Mouse (Mus musculus): ENCODE measurements around the gene Olfr481. TPM values are rescaled to one million over a fixed set of nuclear protein-coding genes. Genes with fewer than 3 reads are reported as not detected.

The Olfr481 gene
- not detected in 2 replicates for polyA plus RNA-seq (2014; fragmentation: Nextera tagmentation; extraction: Ambion mirVana)

DNA sequence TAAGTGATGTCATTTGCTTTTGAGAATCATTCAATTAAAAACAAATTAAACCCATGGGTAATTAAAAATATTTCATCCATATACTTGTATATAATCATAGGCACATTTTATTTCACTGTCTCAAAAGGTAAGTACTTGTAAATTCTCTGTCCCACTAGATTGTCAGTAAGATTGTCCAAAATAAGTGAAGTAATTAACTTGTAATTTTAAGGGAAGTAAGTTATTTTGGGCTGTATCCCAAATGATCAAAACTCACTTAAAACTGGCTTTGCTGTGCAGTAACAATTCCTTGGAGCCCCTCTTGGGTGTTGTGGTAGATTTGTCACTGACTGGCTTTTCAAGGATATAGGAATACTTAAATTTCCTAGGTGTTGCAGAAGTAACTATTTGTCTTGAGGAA, at the start of gene Olfr481:
TSS of gene Olfr481 (plus strand) at position 301 of the 400 bp plus-strand sequence.
- ATAC-seq (ENCODE audit: low FRiP score) (no peak), DNase-seq (ENCODE audit: low spot score) (no peak)
- Histone ChIP-seq H3K4me1 (replicated peaks; ENCODE audit: control insufficient read depth, insufficient read depth, low read length) (no peaks in the 10 kb centered on the region), H3K9me3 (ENCODE audit: control insufficient read depth, low read length) (no peaks in the 10 kb centered on the region), H3K27me3 (ENCODE audit: control insufficient read depth, insufficient read depth, low read length) (no peaks in the 10 kb centered on the region), H3K36me3 (ENCODE audit: control insufficient read depth, insufficient read depth, low read length) (no peaks in the 10 kb centered on the region), H3K4me2 (replicated peaks; ENCODE audit: low read depth, low read length) (no peak within 1 kb of the TSS), H3K27ac (ENCODE audit: low read depth, low read length) (no peak within 1 kb of the TSS), H3K4me3 (ENCODE audit: low read depth, low read length) (no peak within 1 kb of the TSS), H3K9ac (ENCODE audit: low read depth, low read length) (no peak within 1 kb of the TSS)

- Histone ChIP-seq H3K9ac (ENCODE audit: low read depth, low read length) (no peak within 1 kb of the TSS), H3K27ac (ENCODE audit: low read depth, low read length) (no peak within 1 kb of the TSS), H3K4me3 (ENCODE audit: low read depth, low read length) (no peak within 1 kb of the TSS), H3K36me3 (ENCODE audit: control insufficient read depth, insufficient read depth, low read length) (no peaks in the 10 kb centered on the region), H3K9me3 (ENCODE audit: control insufficient read depth, low read length) (no peaks in the 10 kb centered on the region), H3K27me3 (ENCODE audit: control insufficient read depth, insufficient read depth, low read length) (no peaks in the 10 kb centered on the region), H3K4me1 (replicated peaks; ENCODE audit: control insufficient read depth, insufficient read depth, low read length) (no peaks in the 10 kb centered on the region), H3K4me2 (replicated peaks; ENCODE audit: low read depth, low read length) (no peak within 1 kb of the TSS)
- WGBS: 86% methylated on average over 3 of the region's 3 CpGs
- DNase-seq (ENCODE audit: low spot score): no peak
- no peak for ATAC-seq (ENCODE audit: low FRiP score)
These were observed 45.8 kb upstream of the Olfr481 start, which contains the start of gene Olfr478 for GRCm38 (mm10) chr7:108033889-108034288. Gene Olfr478, minus strand, starts transcription at chr7:108033989.

- Histone ChIP-seq H3K4me1 (replicated peaks; ENCODE audit: control insufficient read depth, insufficient read depth, low read length) (no peaks in the 10 kb centered on the region), H3K4me3 (ENCODE audit: low read depth, low read length) (no peak within 1 kb of the TSS), H3K36me3 (ENCODE audit: control insufficient read depth, insufficient read depth, low read length) (no peaks in the 10 kb centered on the region), H3K27me3 (ENCODE audit: control insufficient read depth, insufficient read depth, low read length) (no peaks in the 10 kb centered on the region), H3K9ac (ENCODE audit: low read depth, low read length) (no peak within 1 kb of the TSS), H3K4me2 (replicated peaks; ENCODE audit: low read depth, low read length) (no peak within 1 kb of the TSS), H3K27ac (ENCODE audit: low read depth, low read length) (no peak within 1 kb of the TSS), H3K9me3 (ENCODE audit: control insufficient read depth, low read length) (no peaks in the 10 kb centered on the region)
- no peak for DNase-seq (ENCODE audit: low spot score)
- no peak for ATAC-seq (ENCODE audit: low FRiP score)
- 91% methylated on average over 2 of the region's 2 CpGs for WGBS
These were observed 29.3 kb upstream of the Olfr481 start, which contains the start of gene Olfr479 for GRCm38 (mm10) chr7:108050393-108050792. Gene Olfr479, plus strand, starts transcription at chr7:108050693.

DNA sequence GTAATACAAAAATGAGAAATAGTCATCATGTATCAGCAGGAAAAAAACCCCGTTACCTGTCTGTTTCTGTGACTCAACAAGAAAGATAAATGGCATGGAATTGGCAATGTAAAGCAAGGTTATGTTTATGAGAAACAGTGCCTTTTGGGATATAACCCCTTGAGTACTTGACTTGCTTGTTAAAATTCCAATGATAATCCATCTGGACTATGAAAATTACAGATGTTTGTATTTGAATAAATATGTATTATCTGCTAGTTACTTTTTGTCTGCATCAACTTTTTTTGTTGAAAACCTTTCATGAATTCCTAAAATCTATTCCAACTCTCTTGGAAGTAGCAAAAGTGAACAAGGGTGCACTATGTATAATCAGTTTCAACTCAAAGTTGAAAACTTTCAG, 12.4 kb upstream of the Olfr481 start, which contains the start of gene Olfr480:
TSS of gene Olfr480 (minus strand) at position 101 of the 400 bp plus-strand sequence.
- Histone ChIP-seq H3K27ac (ENCODE audit: low read depth, low read length) (no peak within 1 kb of the TSS), H3K36me3 (ENCODE audit: control insufficient read depth, insufficient read depth, low read length) (no peaks in the 10 kb centered on the region)
- 93% methylated on average over 1 of the region's 1 CpGs for WGBS

GRCm38 (mm10) chr7:108097486-108097885, 17.8 kb downstream of the Olfr481 start, which contains the start of gene Olfr482:
Gene Olfr482, minus strand, starts transcription at chr7:108097586.
- WGBS: 93% methylated on average over 1 of the region's 1 CpGs

More for the DNA sequence above, 12.4 kb upstream of the Olfr481 start, which contains the start of gene Olfr480:
- H3K9ac ChIP-seq (ENCODE audit: low read depth, low read length): no peak within 1 kb of the TSS
- no peak for ATAC-seq (ENCODE audit: low FRiP score)
- H3K27me3 ChIP-seq (ENCODE audit: control insufficient read depth, insufficient read depth, low read length): no peaks in the 10 kb centered on the region
- no peaks in the 10 kb centered on the region for H3K4me1 ChIP-seq (replicated peaks; ENCODE audit: control insufficient read depth, insufficient read depth, low read length)
- no peaks in the 10 kb centered on the region for H3K9me3 ChIP-seq (ENCODE audit: control insufficient read depth, low read length)
- no peak within 1 kb of the TSS for H3K4me3 ChIP-seq (ENCODE audit: low read depth, low read length)
- no peak within 1 kb of the TSS for H3K4me2 ChIP-seq (replicated peaks; ENCODE audit: low read depth, low read length)
- no peak for DNase-seq (ENCODE audit: low spot score)

DNA sequence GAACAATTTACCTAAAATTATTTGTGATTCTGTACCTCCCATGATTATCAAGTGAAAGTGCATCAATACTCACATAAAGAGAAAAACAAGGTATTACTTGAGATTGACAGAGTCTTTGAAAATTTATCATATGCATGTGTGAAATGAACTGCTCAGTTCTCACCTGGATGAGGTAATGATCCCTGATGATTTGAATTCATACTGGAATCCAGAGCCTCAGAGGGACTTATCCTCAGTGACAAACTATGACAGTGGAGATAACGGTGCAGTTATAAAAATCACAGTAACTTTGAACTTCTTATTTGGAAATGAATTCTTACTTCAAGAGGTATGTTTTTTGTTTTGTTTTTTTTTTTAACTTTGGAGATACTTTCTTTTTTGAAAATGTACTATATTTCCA, 20.9 kb downstream of the Olfr481 start, which contains the start of gene Olfr483:
TSS of gene Olfr483 (plus strand) at position 301 of the 400 bp plus-strand sequence.
- H3K4me1 ChIP-seq (replicated peaks; ENCODE audit: control insufficient read depth, insufficient read depth, low read length): no peaks in the 10 kb centered on the region
- no peak for ATAC-seq (ENCODE audit: low FRiP score)
- no peak within 1 kb of the TSS for H3K27ac ChIP-seq (ENCODE audit: low read depth, low read length)
- H3K4me2 ChIP-seq (replicated peaks; ENCODE audit: low read depth, low read length): no peak within 1 kb of the TSS
- 86% methylated on average over 1 of the region's 1 CpGs for WGBS
- no peaks in the 10 kb centered on the region for H3K36me3 ChIP-seq (ENCODE audit: control insufficient read depth, insufficient read depth, low read length)
- no peak within 1 kb of the TSS for H3K9ac ChIP-seq (ENCODE audit: low read depth, low read length)
- H3K4me3 ChIP-seq (ENCODE audit: low read depth, low read length): no peak within 1 kb of the TSS
- no peaks in the 10 kb centered on the region for H3K27me3 ChIP-seq (ENCODE audit: control insufficient read depth, insufficient read depth, low read length)
- no peaks in the 10 kb centered on the region for H3K9me3 ChIP-seq (ENCODE audit: control insufficient read depth, low read length)
- no peak for DNase-seq (ENCODE audit: low spot score)

More at GRCm38 (mm10) chr7:108097486-108097885, 17.8 kb downstream of the Olfr481 start, which contains the start of gene Olfr482:
- no peak within 1 kb of the TSS for H3K27ac ChIP-seq (ENCODE audit: low read depth, low read length)
- DNase-seq (ENCODE audit: low spot score): no peak
- no peak within 1 kb of the TSS for H3K4me2 ChIP-seq (replicated peaks; ENCODE audit: low read depth, low read length)
- H3K27me3 ChIP-seq (ENCODE audit: control insufficient read depth, insufficient read depth, low read length): no peaks in the 10 kb centered on the region
- ATAC-seq (ENCODE audit: low FRiP score): no peak
- no peak within 1 kb of the TSS for H3K4me3 ChIP-seq (ENCODE audit: low read depth, low read length)
- H3K4me1 ChIP-seq (replicated peaks; ENCODE audit: control insufficient read depth, insufficient read depth, low read length): no peaks in the 10 kb centered on the region
- no peaks in the 10 kb centered on the region for H3K9me3 ChIP-seq (ENCODE audit: control insufficient read depth, low read length)
- H3K9ac ChIP-seq (ENCODE audit: low read depth, low read length): no peak within 1 kb of the TSS
- H3K36me3 ChIP-seq (ENCODE audit: control insufficient read depth, insufficient read depth, low read length): no peaks in the 10 kb centered on the region

- 20% methylated on average over 1 of the region's 1 CpGs for WGBS
- H3K4me1 ChIP-seq (replicated peaks; ENCODE audit: control insufficient read depth, insufficient read depth, low read length): no peaks in the 10 kb centered on the region
- no peak for ATAC-seq (ENCODE audit: low FRiP score)
- no peak overlapping the region for H3K27ac ChIP-seq (ENCODE audit: low read depth, low read length)
- no peak for DNase-seq (ENCODE audit: low spot score)
- H3K4me2 ChIP-seq (replicated peaks; ENCODE audit: low read depth, low read length): no peak overlapping the region
- no peak overlapping the region for H3K9ac ChIP-seq (ENCODE audit: low read depth, low read length)
- no peaks in the 10 kb centered on the region for H3K9me3 ChIP-seq (ENCODE audit: control insufficient read depth, low read length)
- H3K36me3 ChIP-seq (ENCODE audit: control insufficient read depth, insufficient read depth, low read length): no peaks in the 10 kb centered on the region
- H3K27me3 ChIP-seq (ENCODE audit: control insufficient read depth, insufficient read depth, low read length): no peaks in the 10 kb centered on the region
- no peak overlapping the region for H3K4me3 ChIP-seq (ENCODE audit: low read depth, low read length)
These were observed 41.0 kb downstream of the Olfr481 start for GRCm38 (mm10) chr7:108120681-108121080.

DNA sequence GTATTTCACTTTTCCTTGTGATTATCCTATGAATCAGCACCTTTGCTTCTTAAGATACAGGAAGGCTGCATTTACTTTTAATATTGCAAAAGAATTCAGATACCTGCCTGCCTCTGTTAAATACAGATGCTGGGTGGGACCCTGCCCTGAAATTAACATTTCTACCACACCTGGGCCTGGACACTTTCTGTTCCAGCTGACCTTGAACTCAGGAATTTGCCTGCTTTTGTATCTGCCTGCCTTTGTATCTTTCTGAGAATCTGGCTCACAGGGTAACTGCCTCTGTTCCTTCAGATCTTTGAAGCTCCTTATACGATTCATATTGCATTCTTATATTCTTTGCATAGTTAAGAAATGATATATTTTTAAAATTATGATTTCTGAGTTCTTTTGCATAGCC, 41.8 kb downstream of the Olfr481 start:
- Histone ChIP-seq H3K27me3 (ENCODE audit: control insufficient read depth, insufficient read depth, low read length) (no peaks in the 10 kb centered on the region), H3K36me3 (ENCODE audit: control insufficient read depth, insufficient read depth, low read length) (no peaks in the 10 kb centered on the region), H3K9ac (ENCODE audit: low read depth, low read length) (no peak overlapping the region), H3K4me2 (replicated peaks; ENCODE audit: low read depth, low read length) (no peak overlapping the region), H3K27ac (ENCODE audit: low read depth, low read length) (no peak overlapping the region), H3K9me3 (ENCODE audit: control insufficient read depth, low read length) (no peaks in the 10 kb centered on the region), H3K4me3 (ENCODE audit: low read depth, low read length) (no peak overlapping the region), H3K4me1 (replicated peaks; ENCODE audit: control insufficient read depth, insufficient read depth, low read length) (no peaks in the 10 kb centered on the region)
- ATAC-seq (ENCODE audit: low FRiP score): no peak
- WGBS: 78% methylated on average over 1 of the region's 1 CpGs
- DNase-seq (ENCODE audit: low spot score): no peak

DNA sequence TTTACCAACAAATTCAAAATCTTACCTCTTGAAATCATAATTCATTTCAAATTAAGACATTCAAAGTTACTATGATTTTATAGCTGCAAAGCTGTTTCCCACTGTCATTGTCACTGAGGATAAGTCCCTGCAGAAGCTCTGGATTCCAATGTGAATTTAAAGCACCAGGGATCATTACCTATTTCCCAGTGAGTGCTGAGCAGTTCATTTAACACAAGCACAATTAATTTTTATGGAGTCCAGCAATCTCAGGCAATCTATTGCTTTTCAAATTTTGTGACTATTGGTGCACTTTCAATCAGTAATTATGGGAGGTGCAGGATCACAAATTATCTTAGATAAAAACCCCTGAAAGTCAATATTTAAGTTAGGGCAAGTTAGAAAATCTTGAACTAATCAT, 47.7 kb downstream of the Olfr481 start, which contains the start of gene Olfr484:
TSS of gene Olfr484 (minus strand) at position 101 of the 400 bp plus-strand sequence.
- no peak within 1 kb of the TSS for H3K27ac ChIP-seq (ENCODE audit: low read depth, low read length)
- no peak for ATAC-seq (ENCODE audit: low FRiP score)

More for the DNA sequence above, 47.7 kb downstream of the Olfr481 start, which contains the start of gene Olfr484:
- no peaks in the 10 kb centered on the region for H3K9me3 ChIP-seq (ENCODE audit: control insufficient read depth, low read length)
- H3K4me2 ChIP-seq (replicated peaks; ENCODE audit: low read depth, low read length): no peak within 1 kb of the TSS
- no peaks in the 10 kb centered on the region for H3K36me3 ChIP-seq (ENCODE audit: control insufficient read depth, insufficient read depth, low read length)
- no peak within 1 kb of the TSS for H3K4me3 ChIP-seq (ENCODE audit: low read depth, low read length)
- no peak within 1 kb of the TSS for H3K9ac ChIP-seq (ENCODE audit: low read depth, low read length)
- no peak for DNase-seq (ENCODE audit: low spot score)
- no peaks in the 10 kb centered on the region for H3K27me3 ChIP-seq (ENCODE audit: control insufficient read depth, insufficient read depth, low read length)
- H3K4me1 ChIP-seq (replicated peaks; ENCODE audit: control insufficient read depth, insufficient read depth, low read length): no peaks in the 10 kb centered on the region
